ENCODE assay signal across 18 mouse cellular contexts in the genomic region with DNA sequence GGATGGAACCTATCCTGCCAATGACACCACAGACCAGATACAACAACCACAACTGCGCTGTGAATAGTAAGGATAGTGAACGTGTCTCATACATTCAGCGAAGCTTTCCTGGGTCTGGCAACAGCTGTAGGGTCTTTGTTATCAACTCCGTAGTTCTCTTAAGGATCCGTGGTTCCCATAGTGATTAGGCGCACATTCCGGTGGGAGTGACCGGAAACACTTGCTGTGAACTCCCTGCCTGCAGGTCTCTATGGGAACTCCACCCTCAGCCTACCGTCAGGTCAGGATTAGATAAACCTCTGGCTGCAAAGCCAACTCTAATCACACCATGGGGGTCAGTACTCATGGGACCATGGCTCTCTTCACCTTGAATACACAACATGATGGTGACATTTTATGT. TPM values are rescaled to one million over a fixed set of nuclear protein-coding genes. Genes with fewer than 3 reads are reported as not detected.
A peak's percentile ranks its signal among the peaks of the same experiment; 100 is the strongest.
DNase-seq lines count a peak whose midpoint lies in the region; ATAC-seq and TF ChIP-seq lines count a peak whose summit lies in the region.
"Had no signal": no experiment of that assay in that cellular context is flagged by ENCODE, and none has a peak within 500 bp of the region (broad histone marks: within the 10 kb centered on the region; RNA-seq: fewer than 3 reads in every experiment).

No protein-coding gene starts in this region.

- in situ Hi-C loops in ES-E14 (cut with MboI; ENCODE audit: low sequenced_read_pairs in 2 of 2, unreplicated experiment in 2 of 2), result loop anchor here (5.0 to 10.0 kb wide), 4 partner anchors 147 to 158 kb away; no protein-coding TSS in a partner anchor

- no peak overlapping the region for H3K4me3 ChIP-seq in forebrain, embryonic 15.5 days
- H3K4me3 ChIP-seq in forebrain, embryonic 11.5 days (ENCODE audit: low read depth, low read length), result no peak overlapping the region
- no peak overlapping the region for H3K4me3 ChIP-seq in neural tube, embryonic 12.5 days
- H3K4me3 ChIP-seq in ES-E14 (ENCODE audit: insufficient read depth in 1 of 2, low read depth in 1 of 2, low read length in 2 of 2, poor library complexity in 1 of 2, severe bottlenecking in 1 of 2), result no peak overlapping the region
- H3K4me3 ChIP-seq: forebrain, embryonic 10.5 days; heart, embryonic 12.5 days; heart, embryonic 15.5 days; hindbrain, embryonic 10.5 days; hindbrain, embryonic 13.5 days; intestine, embryonic 15.5 days had no signal

- H3K27ac ChIP-seq in forebrain, embryonic 15.5 days (replicated peaks), result no peak overlapping the region
- H3K27ac ChIP-seq in forebrain, embryonic 11.5 days (ENCODE audit: low read depth, low read length), result no peak overlapping the region
- H3K27ac ChIP-seq in neural tube, embryonic 12.5 days, result no peak overlapping the region
- no peak overlapping the region for H3K27ac ChIP-seq in ES-E14 (ENCODE audit: insufficient read depth, low read depth, low read length, poor library complexity, severe bottlenecking)
- H3K27ac ChIP-seq: forebrain, embryonic 10.5 days; heart, embryonic 15.5 days; hindbrain, embryonic 10.5 days; hindbrain, embryonic 13.5 days; intestine, embryonic 15.5 days had no signal

- H3K9me3 ChIP-seq in forebrain, embryonic 15.5 days, result no peaks in the 10 kb centered on the region
- no peaks in the 10 kb centered on the region for H3K9me3 ChIP-seq in forebrain, embryonic 11.5 days (ENCODE audit: control insufficient read depth, low read length)
- H3K9me3 ChIP-seq in neural tube, embryonic 12.5 days, result no peaks in the 10 kb centered on the region
- no peaks in the 10 kb centered on the region for H3K9me3 ChIP-seq in ES-E14 (ENCODE audit: control insufficient read depth, insufficient read depth, low read depth, low read length)
- H3K9me3 ChIP-seq: forebrain, embryonic 10.5 days; heart, embryonic 12.5 days; heart, embryonic 15.5 days; hindbrain, embryonic 10.5 days; hindbrain, embryonic 13.5 days; intestine, embryonic 15.5 days had no signal

- ATAC-seq in forebrain, embryonic 15.5 days (replicated peaks), result 0 out of 2 replicates have a peak, but pooled peaks have one; percentile 8
- ATAC-seq in forebrain, embryonic 11.5 days (replicated peaks; ENCODE audit: low FRiP score), result no peak
- peak; percentile 21; the same call in 1 of the 2 replicates for ATAC-seq in neural tube, embryonic 12.5 days (ENCODE audit: low FRiP score, low read depth)
- ATAC-seq: activated CD4-positive, CD25-positive, alpha-beta regulatory T cell, adult 4 months had no signal

- H3K9ac ChIP-seq in forebrain, embryonic 15.5 days (replicated peaks), result no peak overlapping the region
- no peak overlapping the region for H3K9ac ChIP-seq in forebrain, embryonic 11.5 days (ENCODE audit: low read length)
- no peak overlapping the region for H3K9ac ChIP-seq in neural tube, embryonic 12.5 days
- H3K9ac ChIP-seq in ES-E14 (ENCODE audit: insufficient read depth, low read depth, low read length, poor library complexity, severe bottlenecking), result no peak overlapping the region
- H3K9ac ChIP-seq: heart, embryonic 12.5 days; heart, embryonic 15.5 days; hindbrain, embryonic 13.5 days; intestine, embryonic 15.5 days had no signal

- H3K27me3 ChIP-seq in forebrain, embryonic 15.5 days, result no peaks in the 10 kb centered on the region
- no peaks in the 10 kb centered on the region for H3K27me3 ChIP-seq in forebrain, embryonic 11.5 days (ENCODE audit: control insufficient read depth, insufficient read depth, low read length)
- no peaks in the 10 kb centered on the region for H3K27me3 ChIP-seq in neural tube, embryonic 12.5 days (replicated peaks)
- H3K27me3 ChIP-seq: hindbrain, embryonic 13.5 days; intestine, embryonic 15.5 days had no signal

- no peaks in the 10 kb centered on the region for H3K36me3 ChIP-seq in forebrain, embryonic 15.5 days
- H3K36me3 ChIP-seq in forebrain, embryonic 11.5 days (ENCODE audit: control insufficient read depth, insufficient read depth, low read length), result no peaks in the 10 kb centered on the region
- H3K36me3 ChIP-seq in neural tube, embryonic 12.5 days, result no peaks in the 10 kb centered on the region
- no peaks in the 10 kb centered on the region for H3K36me3 ChIP-seq in ES-E14 (ENCODE audit: control insufficient read depth, insufficient read depth, low read length, poor library complexity, severe bottlenecking)
- H3K36me3 ChIP-seq: forebrain, embryonic 10.5 days; heart, embryonic 12.5 days; heart, embryonic 15.5 days; hindbrain, embryonic 10.5 days; hindbrain, embryonic 13.5 days; intestine, embryonic 15.5 days had no signal

- DNase-seq in forebrain, embryonic 11.5 days (ENCODE audit: low spot score), result no peak
- no peak for DNase-seq in neural tube, embryonic 10.5 days (ENCODE audit: extremely low spot score, low spot score)
- DNase-seq in ES-E14 (ENCODE audit: low read depth, low spot score) (peak; percentile 19), ZHBTc4 (ENCODE audit: low read depth, low spot score) (peak; percentile 76)
- no peak for DNase-seq in lung, postnatal 25 days (ENCODE audit: low spot score)
- DNase-seq in adrenal gland, postnatal 14 days, result no peak

- 48% methylated on average over 9 of the region's 9 CpGs for WGBS in forebrain, embryonic 15.5 days
- 54% methylated on average over 9 of the region's 9 CpGs for WGBS in forebrain, embryonic 11.5 days
- 52% methylated on average over 9 of the region's 9 CpGs for WGBS in neural tube, embryonic 12.5 days

- H3K4me2 ChIP-seq in forebrain, embryonic 15.5 days (replicated peaks), result no peak overlapping the region
- H3K4me2 ChIP-seq in forebrain, embryonic 11.5 days (ENCODE audit: low read depth, low read length, severe bottlenecking), result no peak overlapping the region
- no peak overlapping the region for H3K4me2 ChIP-seq in neural tube, embryonic 12.5 days (replicated peaks)
- H3K4me2 ChIP-seq: heart, embryonic 12.5 days; heart, embryonic 15.5 days; hindbrain, embryonic 13.5 days; intestine, embryonic 15.5 days had no signal

- H3K4me1 ChIP-seq in forebrain, embryonic 15.5 days, result no peaks in the 10 kb centered on the region
- H3K4me1 ChIP-seq in forebrain, embryonic 11.5 days (replicated peaks; ENCODE audit: control insufficient read depth, insufficient read depth, low read length), result no peaks in the 10 kb centered on the region
- H3K4me1 ChIP-seq in neural tube, embryonic 12.5 days, result no peaks in the 10 kb centered on the region
- H3K4me1 ChIP-seq in ES-E14 (ENCODE audit: control insufficient read depth in 2 of 2, insufficient read depth in 2 of 2, low read length in 2 of 2, poor library complexity in 1 of 2), result no peaks in the 10 kb centered on the region
- H3K4me1 ChIP-seq: forebrain, embryonic 10.5 days; heart, embryonic 12.5 days; heart, embryonic 15.5 days; hindbrain, embryonic 10.5 days; hindbrain, embryonic 13.5 days; intestine, embryonic 15.5 days had no signal

TF ChIP-seq in ES-E14, 5 proteins besides CTCF, POLR2A, EP300 and RAD21:
- TF ChIP-seq ZNF384 (IDR thresholded peaks at IDR 0.05; ENCODE audit: low read depth, low read length), result no peak
- no peak for TF ChIP-seq CHD2 (IDR thresholded peaks at IDR 0.05; ENCODE audit: low read depth, low read length)
- TF ChIP-seq ZC3H11A (IDR thresholded peaks at IDR 0.05; ENCODE audit: borderline replicate concordance, low read depth, low read length), result no peak
- TF ChIP-seq HCFC1 (IDR thresholded peaks at IDR 0.05; ENCODE audit: borderline replicate concordance, insufficient read depth, low read length), result no peak
- TF ChIP-seq MAFK (IDR thresholded peaks at IDR 0.05; ENCODE audit: insufficient read depth, low read depth, low read length), result no peak

RNA-seq across cellular contexts. Expression of a gene that starts 53.8 kb away (rescaled TPM):
- 49.9 and 55.5 TPM in 2 replicates for polyA plus RNA-seq in forebrain, embryonic 15.5 days (2015; fragmentation: Nextera tagmentation; extraction: Ambion mirVana)
- 13.8 and 15.4 TPM in 2 replicates for polyA plus RNA-seq in forebrain, embryonic 11.5 days (2014; fragmentation: Nextera tagmentation; extraction: Ambion mirVana)
- 36.0 and 36.7 TPM in 2 replicates for polyA plus RNA-seq in neural tube, embryonic 12.5 days (2016; fragmentation: Nextera tagmentation; extraction: Ambion mirVana)
- total RNA-seq in ES-E14 (2012; rRNA removed), result 8.0 and 11.6 TPM in 2 replicates
- total RNA-seq in adrenal gland, postnatal 14 days (2021), result 8.9 and 12.9 TPM in 2 replicates
- total RNA-seq: CH12.LX; common myeloid progenitor, adult 5-6 weeks; granulocyte monocyte progenitor cell, adult 5-6 weeks had no signal

Comparison
In these comparisons a context has a peak if more than half of its experiments do, and no peak if none do; other contexts are left out.
1. DNase-seq: peak in ES-E14 (single experiment) and ZHBTc4 (single experiment); none in forebrain, embryonic 11.5 days (single experiment), neural tube, embryonic 10.5 days (single experiment), lung, postnatal 25 days (single experiment) and adrenal gland, postnatal 14 days (single experiment).